Mouse (Mus musculus) intestine, embryonic 14.5 days (tissue): ENCODE measurements at regions not wholly inside any gene's neighbourhood (a gene's known extent, or its start where the extent isn't known, plus 50 kb on each side); places are given as distances from the start of the nearest gene placed in this dataset.

Source experiments
- ATAC-seq: fragments of 200-750 bp; cut with Nextera tagmentation; replicated peaks from 2 replicates; pipeline ENCODE4 v1.8.0; 2017; ENCODE audit warnings: low read depth, moderate number of reproducible peaks, moderate TSS enrichment, moderate library complexity; ENCODE audit not compliant: low FRiP score, low TSS enrichment
- DNase-seq: peaks from one replicate; pipeline ENCODE4 v3.0.0-alpha.2; 2018; ENCODE audit warnings: low spot score
- H3K27ac ChIP-seq: fragments of 300-500 bp; sonication (generic); 2 replicates; pipeline ENCODE4 v1.5.1; 2014; ENCODE audit warnings: low read depth, mild to moderate bottlenecking, control low read depth
- H3K27me3 ChIP-seq: fragments of 300-500 bp; sonication (generic); replicated peaks from 2 replicates; pipeline ENCODE4 v1.6.1; 2014; ENCODE audit warnings: low read length, control low read depth; ENCODE audit not compliant: control insufficient read depth, insufficient read depth
- H3K36me3 ChIP-seq: fragments of 300-500 bp; sonication (generic); 2 replicates; pipeline ENCODE4 v1.6.1; 2014; ENCODE audit warnings: low read length, control low read depth; ENCODE audit not compliant: control insufficient read depth, insufficient read depth
- H3K4me1 ChIP-seq: fragments of 300-500 bp; sonication (generic); replicated peaks from 2 replicates; pipeline ENCODE4 v1.6.1; 2014; ENCODE audit warnings: low read length, control low read depth, mixed read lengths; ENCODE audit not compliant: control insufficient read depth, insufficient read depth
- H3K4me2 ChIP-seq: fragments of 300-500 bp; sonication (generic); 2 replicates; pipeline ENCODE4 v1.6.1; 2014; ENCODE audit warnings: low read length
- H3K4me3 ChIP-seq: fragments of 300-500 bp; sonication (generic); 2 replicates; pipeline ENCODE4 v1.5.1; 2014; ENCODE audit warnings: low read depth, low read length, control low read depth, mixed read lengths
- H3K9ac ChIP-seq: fragments of 300-500 bp; sonication (generic); 2 replicates; pipeline ENCODE4 v1.6.1; 2014; ENCODE audit warnings: mild to moderate bottlenecking, low read length
- H3K9me3 ChIP-seq: fragments of 300-500 bp; sonication (generic); 2 replicates; pipeline ENCODE4 v1.6.1; 2016; ENCODE audit warnings: low read length, control low read depth; ENCODE audit not compliant: control insufficient read depth
- WGBS: fragments of 180-500 bp; shearing (Covaris S2); extraction: QIAGEN DNeasy Blood & Tissue Kit; methylation state at CpG from one replicate; pipeline ENCODE4 v1.1.7; 2014; 5-methylcytosine and 5-hydroxymethylcytosine counted together

DNA sequence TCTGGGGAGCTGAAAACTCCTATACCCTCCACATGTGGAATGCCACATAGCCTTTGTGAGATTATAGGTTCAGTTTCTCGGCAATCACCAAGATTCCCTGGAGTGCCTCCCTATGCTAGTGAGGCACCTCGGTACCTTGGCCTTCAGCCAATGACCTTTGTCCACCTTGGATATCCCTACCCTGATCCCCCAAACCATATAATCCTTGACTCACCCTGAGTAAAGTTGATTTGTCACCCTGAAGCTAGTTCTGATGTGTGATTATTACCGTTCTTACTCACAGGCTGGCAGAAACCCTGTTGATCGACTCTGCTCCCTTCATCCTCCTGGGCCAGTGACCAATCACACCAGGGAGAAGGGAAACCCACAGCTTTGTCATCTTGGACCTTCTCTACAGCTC, 152.5 kb downstream of the Ptpru start:
- H3K4me2 ChIP-seq, result no peak overlapping the region
- 0 out of 2 replicates have a peak, but pooled peaks cover 2% of the 10 kb centered on the region for H3K9me3 ChIP-seq
- H3K4me3 ChIP-seq, result no peak overlapping the region
- 88% methylated on average over 4 of the region's 4 CpGs for WGBS
- DNase-seq (no peak), ATAC-seq (no peak)
- H3K36me3 ChIP-seq, result no peaks in the 10 kb centered on the region
- no peaks in the 10 kb centered on the region for H3K4me1 ChIP-seq
- H3K9ac ChIP-seq, result no peak overlapping the region
- H3K27me3 ChIP-seq, result no peaks in the 10 kb centered on the region
- H3K27ac ChIP-seq, result no peak overlapping the region

DNA sequence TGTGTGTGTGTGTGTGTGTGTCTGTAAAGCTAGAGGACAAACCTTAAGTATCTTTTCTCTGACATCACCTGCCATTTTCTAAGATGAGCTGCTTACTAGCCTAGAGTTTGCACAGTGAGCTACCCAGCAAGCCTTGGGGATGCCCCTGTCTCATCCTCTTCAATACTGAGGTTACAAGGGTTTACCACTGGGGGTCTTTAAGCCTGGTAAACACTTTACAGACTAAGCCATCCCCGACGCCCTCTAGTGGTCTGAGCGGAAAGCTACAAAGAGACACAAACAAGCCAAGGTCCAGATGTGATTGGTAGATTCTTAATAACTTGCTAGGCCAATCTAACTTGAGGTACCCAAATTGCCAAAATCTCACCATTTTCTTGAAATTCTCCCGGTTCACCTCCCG, 143.9 kb downstream of the Ptpru start:
- H3K9ac ChIP-seq, result no peak overlapping the region
- H3K27ac ChIP-seq, result no peak overlapping the region
- H3K4me1 ChIP-seq, result peaks cover 5% of the 10 kb centered on the region; the same call in 1 of the 2 replicates
- no peaks in the 10 kb centered on the region for H3K27me3 ChIP-seq
- H3K4me2 ChIP-seq, result no peak overlapping the region
- no peak overlapping the region for H3K4me3 ChIP-seq
- 11% methylated on average over 5 of the region's 5 CpGs for WGBS
- no peak for DNase-seq
- H3K36me3 ChIP-seq, result no peaks in the 10 kb centered on the region
- no peak for ATAC-seq
- H3K9me3 ChIP-seq, result no peaks in the 10 kb centered on the region

DNA sequence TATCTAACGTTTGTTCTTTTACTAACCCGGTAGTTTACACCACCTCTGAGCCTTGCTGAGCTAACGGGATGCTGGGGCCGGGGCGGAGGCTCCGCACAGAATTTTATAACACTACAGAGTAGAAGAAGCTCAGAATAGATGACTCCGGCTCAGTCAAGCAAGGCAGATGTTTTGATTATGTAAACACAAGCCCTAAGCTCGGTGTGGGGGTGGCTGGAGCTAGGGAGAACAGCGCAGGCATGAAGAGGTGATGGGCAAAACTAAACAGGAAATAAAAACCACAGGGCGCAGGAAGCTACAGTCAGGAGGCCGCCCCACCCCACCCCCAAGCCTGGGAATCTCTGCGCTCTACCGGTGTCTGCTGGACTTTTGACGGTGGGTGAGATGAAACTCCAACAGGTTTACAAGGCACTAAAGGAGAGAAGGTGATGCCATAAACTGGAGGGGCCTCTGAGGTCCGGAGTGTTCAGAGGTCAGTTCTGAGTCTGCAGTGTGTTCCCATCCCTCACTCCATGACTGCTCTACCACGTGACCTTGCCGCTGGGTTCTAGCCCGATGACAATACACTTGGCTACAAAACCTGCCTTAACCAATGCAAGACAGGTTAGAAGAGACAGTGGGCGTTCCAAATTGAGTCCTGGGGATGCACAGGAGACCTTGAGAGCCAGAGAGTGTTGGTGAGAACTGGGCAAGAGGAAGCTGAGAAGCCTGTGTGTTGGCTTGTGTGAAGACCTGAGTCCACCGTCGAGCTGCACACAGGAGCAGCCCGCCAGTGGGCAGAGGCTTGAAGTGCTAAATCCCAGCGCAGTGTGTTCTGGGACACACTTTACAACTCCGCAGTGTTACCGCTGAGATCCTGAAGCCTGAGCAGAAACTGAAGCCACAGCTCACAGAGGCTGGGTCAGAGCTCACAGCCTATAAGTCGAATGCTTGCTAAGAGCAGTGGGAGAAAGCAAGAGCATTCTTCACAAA, 141.9 kb downstream of the Ptpru start:
- Histone ChIP-seq H3K4me1 (peaks cover 5% of the 10 kb centered on the region; the same call in 1 of the 2 replicates), H3K27ac (peak overlapping the region; percentile 20; the same call in 1 of the 2 replicates), H3K4me2 (peak overlapping the region; percentile 36), H3K9me3 (no peaks in the 10 kb centered on the region), H3K36me3 (no peaks in the 10 kb centered on the region), H3K9ac (no peak overlapping the region), H3K4me3 (no peak overlapping the region), H3K27me3 (no peaks in the 10 kb centered on the region)
- ATAC-seq, result peak; percentile 69
- DNase-seq, result peak; percentile 59
- 30% methylated on average over 26 of the region's 26 CpGs for WGBS
